Mouse (Mus musculus) bone marrow, adult 2 months (tissue): Measurements from ENCODE around the gene Atp2a2.

ENCODE experiments used
- CTCF ChIP-seq: fragments of 200-500 bp; IDR thresholded peaks from 2 replicates; pipeline ENCODE4 v1.5.1; 2011; ENCODE audit warnings: low read length, control low read depth; ENCODE audit not compliant: control insufficient read depth, insufficient read depth
- POLR2A ChIP-seq: fragments of 200-500 bp; IDR thresholded peaks from 2 replicates; pipeline ENCODE4 v1.6.1; 2011; ENCODE audit warnings: low read depth, mild to moderate bottlenecking, control low read depth, low read length, borderline replicate concordance; ENCODE audit not compliant: control insufficient read depth

DNA sequence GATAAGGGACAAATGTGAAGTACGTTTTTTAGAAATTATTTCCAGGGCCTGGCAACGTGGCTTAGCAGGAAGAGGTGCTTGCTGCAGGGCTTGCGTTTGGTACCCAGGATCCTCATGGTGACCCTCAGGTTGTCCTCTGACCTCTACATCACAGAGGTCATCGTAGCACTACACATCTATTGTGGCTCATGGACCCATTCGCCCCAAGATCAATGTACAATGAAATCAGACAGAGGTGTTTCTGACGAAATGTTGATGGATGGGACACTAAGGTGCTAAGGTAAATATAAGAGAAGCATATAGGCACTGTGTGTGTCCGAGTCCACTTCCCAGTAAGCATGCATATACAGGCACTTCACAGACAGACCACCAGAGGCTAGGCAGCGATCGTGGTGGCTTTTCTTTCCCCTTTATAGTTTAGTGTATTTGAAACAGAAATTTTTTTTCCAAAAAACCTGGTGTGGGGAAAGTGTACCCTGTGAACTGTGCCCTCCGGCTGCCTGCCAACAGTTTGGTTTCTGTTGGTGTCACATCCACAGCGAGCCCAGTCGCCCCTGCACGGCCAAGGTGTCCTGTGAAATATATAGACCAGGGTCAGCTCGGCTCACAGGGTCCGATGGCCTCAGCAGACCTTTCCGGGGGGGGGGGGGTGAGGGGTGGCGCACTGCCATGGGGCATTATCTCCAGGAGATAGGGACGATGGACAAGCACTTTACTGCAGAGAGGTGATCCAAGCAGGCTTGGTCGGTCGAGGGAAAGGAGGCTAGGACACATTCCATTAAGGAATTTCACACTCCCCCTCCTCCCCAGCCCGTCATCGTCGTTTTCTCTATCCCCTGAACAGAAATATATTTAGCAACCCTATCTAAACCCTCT lies 18.5 kb upstream of the Atp2a2 start:
- no peak for TF ChIP-seq CTCF
- TF ChIP-seq POLR2A = no peak
